Mouse (Mus musculus): ENCODE data around the gene Pgam2.

Gene Pgam2

DNA sequence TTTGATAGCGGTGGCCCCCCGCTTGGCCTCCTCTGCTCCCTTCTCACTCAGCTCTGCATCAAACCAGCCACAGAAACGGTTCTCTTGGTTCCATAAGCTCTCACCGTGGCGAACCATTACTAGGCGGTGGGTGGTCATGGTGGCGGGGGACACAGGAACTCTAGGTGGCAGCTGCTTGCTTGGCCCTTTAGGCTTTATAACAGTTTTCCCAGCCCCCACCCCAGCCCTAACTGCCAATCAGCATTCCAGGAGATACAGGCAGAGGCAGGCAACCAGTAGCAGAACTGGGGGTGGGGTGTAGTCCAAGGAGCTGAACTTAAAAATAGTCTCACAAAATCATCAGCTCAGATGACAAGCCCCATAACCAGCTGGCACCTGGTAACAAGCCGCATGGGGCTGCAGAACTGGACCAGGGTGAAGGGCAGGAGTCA lies at the start of gene Pgam2:
Gene Pgam2 (minus strand): TSS at position 183 of the 431 bp plus-strand sequence.
- peak; percentile 99 for DNase-seq

DNA sequence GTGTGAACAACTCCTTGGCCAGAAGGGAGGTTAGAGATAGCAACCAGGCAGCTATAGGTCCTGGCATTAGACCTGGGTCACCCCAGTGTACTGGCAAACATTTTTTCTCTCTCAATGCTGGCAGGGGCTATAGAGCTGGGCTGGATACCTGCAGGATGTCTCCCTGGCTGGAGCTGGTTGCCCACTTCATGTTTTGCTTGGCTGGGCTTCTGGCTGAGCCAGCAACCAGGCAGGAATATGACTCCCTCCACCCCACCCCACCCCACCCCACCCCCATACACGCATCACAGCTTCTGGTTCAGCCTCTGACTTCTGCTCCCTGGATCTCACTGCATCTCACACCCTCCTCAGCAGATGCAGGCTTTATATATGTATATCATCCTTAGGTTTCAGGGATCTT lies 48.8 kb upstream of the Pgam2 start:
- DNase-seq: peak; percentile 95

DNA sequence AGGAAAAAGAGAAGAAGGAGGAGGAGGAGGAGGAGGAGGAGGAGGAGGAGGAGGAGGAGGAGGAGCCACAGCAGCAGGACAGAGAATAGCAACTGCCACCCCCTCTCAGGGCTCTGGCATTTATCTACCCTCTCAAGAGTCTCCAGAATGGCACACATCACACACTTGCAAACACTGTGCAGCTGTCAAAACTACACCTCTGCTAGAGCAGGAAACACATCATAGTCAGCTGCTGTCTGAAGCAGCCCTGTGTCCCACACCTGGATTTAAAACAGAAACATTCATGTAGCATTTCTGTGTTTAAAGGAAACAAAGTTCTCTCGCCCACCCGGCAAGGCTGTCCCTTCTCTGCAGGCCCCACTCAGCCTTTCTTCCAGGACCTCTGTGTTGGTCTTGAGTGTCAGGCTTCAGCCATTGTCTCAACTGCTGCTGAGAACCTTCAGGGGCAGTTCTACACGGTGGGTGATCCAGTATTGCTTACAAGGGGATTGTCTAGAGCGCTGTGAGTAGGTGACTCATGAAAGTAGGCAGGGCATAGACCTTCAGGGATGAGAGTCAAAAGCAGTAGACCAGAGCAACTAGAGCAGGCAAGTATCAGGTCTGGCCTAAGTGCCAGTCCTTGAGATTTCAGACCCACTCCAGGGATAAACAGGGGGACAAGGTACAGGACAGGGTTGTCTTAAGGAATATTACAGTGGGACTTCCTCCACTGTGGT lies 47.6 kb upstream of the Pgam2 start:
- no peak for DNase-seq

DNA sequence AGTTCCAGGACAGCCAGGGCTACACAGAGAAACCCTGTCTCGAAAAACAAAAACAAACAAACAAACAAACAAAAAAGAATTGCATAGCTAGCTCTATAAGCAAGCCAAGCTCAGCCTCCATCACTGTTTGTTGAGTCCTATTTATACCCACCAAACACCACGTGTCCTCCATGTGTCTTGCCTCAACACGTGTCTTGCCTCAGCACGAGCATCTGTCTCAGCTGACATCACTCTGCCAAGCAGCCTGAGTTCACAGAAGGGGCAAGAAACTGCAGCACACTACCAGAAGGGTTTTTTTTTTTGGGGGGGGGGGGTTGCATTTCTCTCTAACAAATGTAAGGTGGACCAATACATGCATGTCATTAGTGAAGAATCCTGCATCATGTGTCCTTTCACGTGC lies 46.9 kb upstream of the Pgam2 start:
- DNase-seq: peak; percentile 92

DNA sequence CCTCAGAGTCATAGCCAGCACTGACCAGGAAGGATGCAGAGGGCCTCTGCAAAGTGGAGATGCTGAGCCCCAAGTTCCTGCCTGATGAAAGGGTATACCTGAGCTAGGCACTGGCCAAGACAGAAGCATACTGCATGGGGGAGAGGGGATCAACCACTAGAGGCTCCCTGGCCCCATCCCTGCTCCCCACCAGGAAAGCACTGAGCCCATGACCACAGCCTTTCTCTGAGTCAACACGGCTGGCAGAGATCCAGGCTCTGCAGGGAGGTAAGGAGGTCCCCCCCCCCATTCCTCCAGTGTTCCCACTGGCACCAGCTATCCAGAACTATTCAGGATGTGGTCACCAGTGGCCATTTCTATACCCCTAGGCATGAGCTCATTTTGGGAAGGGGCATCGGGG lies 45.8 kb upstream of the Pgam2 start:
- DNase-seq: peak; percentile 93

DNA sequence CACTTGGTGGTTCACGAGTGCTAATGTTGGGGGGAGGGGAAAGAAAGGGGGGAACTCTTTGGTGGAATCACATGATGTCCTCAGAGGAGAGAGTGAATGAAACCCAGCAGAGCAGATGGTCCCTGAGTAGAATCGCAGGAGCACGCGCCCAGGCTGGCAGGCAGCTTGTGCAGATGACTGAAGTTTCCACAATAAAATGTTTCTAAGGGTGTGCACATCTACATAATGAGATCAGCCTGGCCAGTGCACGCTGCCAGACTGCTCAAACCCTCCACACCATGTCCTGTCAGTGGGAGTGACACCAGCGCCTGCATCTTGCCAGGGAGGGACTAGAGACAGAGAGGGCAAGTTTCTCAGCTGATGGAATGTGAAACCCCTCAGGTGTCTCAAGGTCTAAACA lies 45.2 kb upstream of the Pgam2 start:
- peak; percentile 98 for DNase-seq

DNA sequence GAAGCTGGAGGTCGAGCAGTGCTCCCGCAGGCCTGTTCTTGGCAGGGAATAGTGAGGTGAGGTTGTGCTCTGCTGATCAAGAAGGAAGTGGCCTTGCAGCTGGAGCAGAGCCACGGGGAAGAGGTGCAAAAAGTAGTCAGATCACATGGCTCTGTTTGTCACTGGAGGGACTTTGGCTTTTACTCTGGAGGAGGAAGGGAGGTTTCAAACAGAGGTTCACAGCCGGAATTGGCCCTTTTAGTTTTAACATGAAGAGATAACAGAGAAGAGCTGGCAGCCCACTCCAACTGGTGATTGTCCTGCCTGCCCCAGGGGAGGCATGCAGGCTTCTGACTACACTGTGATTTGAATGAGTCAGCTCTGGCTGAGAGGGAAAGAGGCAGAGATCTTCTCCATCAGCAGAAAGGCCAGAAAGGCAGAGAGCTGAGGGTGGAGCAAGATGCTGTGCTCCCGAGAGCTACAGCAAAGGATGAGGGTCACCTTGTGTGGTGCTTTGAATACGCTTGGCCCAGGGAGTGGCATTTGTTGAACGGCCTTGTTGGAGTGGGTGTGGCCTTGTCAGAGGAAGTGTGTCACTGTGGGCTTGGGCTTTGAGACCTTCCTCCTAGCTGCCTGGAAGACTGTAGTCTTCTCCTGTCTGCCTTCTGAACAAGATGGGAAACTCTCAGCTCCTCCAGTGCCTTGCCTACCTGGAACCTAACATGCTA lies 43.3 kb upstream of the Pgam2 start:
- peak; percentile 98 for DNase-seq

DNA sequence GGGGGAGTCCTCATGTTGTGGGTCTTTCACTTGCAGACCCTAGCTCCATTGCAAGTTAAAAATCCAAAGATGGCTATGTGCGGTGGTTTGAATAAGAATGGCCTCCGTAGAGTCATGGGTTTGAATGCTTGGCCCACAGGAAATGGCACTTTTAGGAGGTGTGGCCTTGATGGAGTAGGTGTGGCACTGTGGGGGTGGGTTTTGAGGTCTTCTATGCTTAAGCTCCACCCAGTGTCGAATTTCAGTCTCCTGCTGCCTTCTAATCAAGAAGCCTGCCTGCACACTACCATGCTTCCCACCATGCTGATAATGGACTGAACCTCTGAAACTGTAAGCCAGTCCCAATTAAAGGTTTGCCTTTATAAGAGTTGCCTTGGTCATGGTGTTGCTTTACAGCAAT lies 39.6 kb upstream of the Pgam2 start:
- DNase-seq: peak; percentile 62

DNA sequence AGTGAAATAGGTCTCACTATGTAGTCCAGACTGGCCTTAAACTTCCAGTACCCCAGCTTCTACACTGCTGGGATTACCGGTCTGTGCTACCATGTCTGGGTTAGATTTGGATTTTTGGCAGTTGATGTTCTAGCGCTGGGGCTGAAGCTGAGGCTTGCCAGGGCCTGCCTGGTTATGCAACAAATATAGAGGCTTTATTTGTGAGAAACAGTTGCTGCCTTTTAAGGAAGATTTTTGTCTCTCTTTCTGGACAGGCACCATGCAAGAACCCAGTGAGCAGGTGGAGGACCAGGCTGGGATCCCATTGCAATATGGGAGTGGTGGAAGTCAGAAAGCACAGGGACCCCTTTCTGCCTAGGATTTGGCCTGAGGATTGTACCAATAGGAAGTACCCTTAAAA lies 38.2 kb upstream of the Pgam2 start:
- DNase-seq: peak; percentile 52

DNA sequence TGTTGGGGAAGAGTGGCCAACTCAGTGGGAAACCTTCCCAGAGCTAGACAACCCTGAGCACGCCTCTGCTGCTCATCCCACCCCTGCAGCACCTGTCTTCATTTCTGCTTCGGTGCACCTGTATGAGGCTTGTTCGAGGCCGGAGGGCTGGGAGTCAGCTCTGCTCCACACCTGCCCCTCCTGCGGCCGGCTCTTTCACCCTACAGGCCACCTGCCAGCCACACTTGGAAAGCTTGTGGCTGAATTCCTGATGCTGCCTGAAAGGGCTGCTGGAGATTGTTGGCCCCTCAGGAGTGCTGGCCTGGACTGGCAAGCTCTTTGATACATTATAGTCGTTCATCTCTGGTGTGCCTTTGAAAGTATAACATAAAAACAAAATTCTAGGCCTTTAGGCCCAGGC lies 36.8 kb upstream of the Pgam2 start:
- DNase-seq: peak; percentile 79

DNA sequence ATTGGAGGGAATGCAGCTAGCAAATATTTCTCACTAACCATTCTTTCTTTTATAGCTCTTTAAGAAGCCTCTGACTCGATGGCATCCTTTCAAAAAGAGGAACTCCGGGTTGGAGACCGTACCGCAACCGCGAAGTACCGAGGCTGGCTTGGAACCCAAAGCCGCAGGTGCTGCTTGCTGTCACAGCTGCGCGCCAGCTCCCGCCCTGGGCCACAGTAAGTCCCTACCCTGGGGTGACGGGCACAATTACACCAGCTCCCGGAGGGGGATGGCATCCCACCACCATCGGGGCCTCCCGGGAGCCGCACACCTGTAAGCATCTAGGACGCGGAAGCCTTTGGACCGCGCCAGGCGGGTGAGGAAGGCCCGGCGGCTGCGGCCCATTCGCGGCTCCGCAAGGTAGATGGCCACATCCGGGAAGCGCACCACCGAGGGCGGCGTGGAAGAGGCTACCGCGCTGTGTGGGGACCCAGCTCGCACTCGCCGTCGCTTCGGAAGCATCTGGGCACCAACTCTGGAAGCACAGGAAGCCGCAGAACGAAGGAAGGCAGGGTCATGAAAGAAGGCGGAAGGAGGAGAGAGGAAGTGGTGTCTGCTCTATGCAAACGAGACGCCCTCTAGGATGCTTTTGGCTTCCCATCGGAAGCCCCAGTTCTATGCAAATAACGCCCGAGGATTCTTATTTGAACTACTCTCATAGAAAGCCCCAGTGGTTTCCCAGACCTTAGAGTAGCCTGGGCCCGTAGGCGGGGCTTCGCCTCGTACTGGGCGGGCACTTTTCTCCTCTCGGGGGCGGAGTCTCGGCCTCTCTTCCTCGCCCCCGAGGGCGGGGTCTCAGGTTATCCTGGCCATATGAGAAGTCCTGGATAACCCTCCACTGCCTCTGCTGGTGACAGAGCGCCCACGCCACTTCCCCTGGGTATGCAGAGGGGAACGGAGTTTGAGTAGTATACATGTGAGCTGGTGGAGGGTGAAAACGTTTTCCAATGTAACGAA lies 34.0 kb upstream of the Pgam2 start, which contains the start of gene Polm:
Gene Polm (minus strand): TSS at position 766 of the 996 bp plus-strand sequence.
- DNase-seq: peak; percentile 99

DNA sequence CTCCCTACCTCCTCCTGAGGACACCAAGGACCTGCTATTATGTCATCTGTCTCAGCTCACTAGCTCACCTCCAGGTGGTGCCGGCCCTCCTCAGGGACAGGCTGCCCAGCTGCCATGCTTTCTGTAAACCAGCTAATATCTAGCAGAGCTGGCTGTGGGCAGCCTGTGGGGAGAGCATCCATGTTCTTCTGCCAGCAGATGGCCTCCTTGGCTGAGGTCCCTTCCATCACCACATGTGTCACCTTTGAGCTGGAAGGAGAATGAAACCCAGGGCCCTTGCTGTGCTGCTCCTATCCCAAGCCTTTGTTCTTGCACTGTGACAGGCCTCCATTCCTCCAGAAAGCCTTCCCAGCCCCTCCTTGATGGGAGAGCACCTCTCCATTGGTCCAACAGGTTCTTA lies 32.6 kb upstream of the Pgam2 start:
- DNase-seq: peak; percentile 93

DNA sequence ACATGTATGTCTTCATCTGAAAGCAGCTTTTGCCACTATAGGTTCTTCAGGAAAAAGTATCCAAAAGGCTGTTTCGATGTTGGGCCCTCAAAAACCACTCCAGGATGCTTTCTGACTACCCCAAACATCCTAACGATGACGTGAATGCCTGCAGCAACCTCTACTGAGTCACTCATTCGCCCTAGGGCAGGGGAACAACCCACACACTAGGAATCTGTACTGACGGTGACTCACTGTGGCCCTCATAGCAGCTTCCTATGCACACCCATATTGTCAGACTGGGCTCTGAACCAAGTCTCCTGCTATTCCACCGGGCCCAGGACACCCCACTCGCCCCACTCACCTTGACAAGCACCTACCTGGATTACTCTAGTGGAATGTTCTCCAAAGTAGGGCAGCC lies 31.5 kb upstream of the Pgam2 start:
- no peak for DNase-seq

DNA sequence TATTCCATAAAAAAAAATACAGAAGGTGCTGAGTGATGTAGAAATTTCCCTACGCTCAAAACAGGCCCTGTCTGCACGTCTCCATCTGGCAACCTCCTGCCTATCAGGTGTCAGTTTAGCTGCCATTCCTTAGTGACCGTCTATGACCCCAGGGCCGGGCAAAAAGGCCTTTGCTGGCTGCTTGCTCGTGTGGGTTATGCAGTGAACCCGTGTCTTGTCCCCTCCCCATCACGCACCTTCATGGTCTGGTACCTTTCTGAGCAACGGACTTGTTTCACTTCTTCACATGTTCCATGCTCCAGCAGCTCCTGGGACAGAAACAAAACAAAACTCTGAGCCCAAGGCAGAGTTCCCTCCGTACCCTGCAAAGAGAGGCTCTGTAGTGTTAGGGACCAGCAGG lies 31.0 kb upstream of the Pgam2 start:
- peak; percentile 74 for DNase-seq

DNA sequence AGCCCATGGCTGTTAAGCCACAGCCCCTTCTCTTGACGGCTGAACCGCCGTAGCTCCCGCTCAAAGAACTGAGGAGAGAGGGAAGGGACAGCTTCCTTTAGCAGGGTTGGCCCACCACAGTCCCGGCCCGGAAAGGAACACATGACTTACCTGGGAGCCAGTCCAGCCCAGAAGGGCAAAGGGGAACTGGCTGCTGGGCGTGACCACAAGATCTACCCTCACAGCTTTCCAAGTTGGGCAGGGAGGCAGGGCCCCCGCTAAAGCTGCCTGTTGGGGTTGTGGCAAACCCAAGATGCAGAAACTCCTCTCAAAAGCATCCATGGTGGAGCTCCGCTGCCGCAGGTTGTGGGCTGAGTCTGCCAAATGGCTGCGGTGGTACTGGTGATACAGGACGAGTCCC lies 25.8 kb upstream of the Pgam2 start:
- peak; percentile 93 for DNase-seq

DNA sequence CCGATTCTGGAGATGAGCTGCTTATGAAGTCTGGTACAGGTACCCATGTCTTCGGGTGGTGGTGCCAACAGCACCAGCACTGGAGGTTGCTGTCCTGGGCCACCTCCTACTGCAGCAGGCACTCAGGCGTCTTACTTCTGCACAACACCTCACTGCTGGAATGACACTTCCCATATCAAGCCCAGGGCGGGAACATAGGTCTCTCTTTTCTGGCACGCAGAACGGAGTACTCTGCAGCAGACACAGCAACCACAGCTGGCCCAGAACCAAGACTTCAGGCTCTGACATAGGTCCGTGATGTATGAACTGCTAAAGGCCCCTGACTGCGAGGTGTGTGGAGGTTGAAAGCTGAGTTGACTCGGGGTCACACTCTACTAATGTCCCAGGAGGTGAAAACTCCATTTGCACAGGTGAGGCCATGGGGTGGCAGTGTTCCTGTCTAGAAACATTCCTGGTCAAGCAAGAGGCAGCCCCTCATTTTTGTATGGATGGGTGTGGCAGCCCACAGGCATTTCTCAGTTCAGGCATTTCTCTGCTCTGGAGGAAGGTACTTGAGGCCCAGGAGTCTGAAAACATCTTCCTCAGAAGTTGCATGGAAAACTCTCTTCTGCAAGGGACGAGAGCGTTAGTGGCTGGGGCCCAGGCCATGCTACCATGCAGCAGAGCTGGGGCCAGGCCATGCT lies 25.1 kb upstream of the Pgam2 start:
- DNase-seq: peak; percentile 85

DNA sequence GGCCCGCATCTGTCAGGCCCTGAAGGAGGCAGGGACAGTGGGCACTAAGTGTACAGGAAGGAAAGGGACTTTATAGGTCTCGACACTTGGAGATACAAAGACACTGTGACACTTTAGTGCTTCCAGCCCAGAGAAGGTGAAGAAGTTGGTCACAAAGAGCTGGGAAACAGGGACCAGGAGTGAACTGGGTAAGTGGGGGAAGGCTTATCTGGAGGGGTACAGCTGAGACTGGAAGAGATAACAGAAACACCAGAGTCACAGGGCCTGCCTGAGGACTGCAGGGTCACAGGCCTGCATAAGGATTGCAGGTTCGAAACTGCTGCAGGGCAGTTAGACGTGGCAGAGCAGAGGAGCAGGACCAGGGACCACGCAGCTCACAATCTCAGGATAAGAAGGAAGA lies 24.4 kb upstream of the Pgam2 start:
- DNase-seq: peak; percentile 50

DNA sequence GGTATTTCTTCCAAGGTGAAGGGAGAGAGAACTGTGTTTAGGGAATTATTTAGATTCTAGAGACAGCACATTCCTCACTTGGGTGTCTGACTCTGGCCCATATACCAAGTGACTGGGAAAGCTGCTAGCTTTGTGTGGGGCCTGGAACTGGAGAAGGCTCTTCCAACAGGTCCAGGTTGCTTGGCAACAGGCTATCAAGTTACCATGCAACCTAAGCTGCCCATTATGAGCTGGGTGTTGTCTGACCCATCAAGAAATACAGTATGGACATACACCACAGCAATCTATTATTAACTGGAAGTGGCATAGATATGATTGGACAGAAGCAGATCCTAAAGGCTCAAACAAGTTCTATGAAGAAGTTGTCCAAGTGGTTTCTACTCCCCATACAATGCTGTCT lies 21.9 kb upstream of the Pgam2 start:
- peak; percentile 56 for DNase-seq

DNA sequence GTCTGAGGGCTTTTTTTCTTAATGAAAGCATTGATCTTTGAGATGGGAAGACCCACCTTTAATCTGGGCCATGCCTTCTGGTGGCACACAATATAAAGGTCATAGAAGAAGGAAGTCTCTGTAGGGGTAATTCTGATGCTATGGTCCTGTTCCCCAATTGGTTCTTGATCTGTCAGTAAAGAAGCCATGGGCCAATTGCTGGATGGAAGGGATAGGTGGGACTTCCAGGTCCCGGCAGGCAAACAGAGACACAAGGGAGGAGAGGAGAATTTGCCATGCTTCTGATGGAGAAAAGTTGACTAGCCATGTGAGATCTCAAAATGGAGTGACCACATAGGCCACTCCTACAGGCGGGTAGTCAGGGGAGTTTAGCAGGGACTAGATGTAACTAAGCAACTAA lies 15.7 kb upstream of the Pgam2 start:
- DNase-seq: peak; percentile 21

DNA sequence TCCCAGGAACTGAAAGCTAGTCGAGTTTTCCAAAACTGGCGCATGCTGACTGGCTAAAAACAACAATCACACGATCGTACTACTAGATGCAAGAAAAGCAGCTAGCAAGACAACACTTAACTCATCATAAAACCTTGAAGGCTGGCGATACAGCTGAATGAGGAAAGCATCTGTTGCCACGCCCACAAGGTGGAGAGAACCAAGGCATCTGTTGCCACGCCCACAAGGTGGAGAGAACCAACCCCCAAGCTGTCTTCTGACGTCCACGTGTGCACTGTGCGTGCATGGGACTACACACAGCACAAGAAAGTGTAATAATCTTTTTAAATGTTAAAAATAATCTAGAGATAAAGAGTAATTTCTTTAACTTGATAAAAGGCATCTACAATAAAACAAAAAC lies 9.8 kb upstream of the Pgam2 start:
- peak; percentile 48 for DNase-seq

DNA sequence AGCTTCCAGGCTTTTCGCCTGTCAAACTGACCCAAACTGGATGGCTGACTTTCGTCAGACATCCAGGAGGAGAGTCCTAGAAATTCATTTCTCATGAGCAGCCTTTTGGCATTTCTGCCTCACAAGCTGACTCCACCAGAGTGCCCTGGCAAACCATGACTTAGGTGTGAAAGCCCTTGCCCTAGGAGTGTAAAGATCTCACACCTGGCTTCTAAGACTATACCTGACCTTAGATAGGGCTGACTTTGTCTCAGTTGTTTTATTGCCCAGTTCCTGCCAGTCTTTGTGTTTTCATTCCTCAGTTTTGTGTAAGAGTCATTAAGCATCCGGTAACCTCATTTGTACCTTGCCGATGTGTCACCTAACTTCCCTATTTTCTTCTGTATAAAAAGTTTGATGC lies 6.0 kb upstream of the Pgam2 start:
- peak; percentile 49 for DNase-seq

DNA sequence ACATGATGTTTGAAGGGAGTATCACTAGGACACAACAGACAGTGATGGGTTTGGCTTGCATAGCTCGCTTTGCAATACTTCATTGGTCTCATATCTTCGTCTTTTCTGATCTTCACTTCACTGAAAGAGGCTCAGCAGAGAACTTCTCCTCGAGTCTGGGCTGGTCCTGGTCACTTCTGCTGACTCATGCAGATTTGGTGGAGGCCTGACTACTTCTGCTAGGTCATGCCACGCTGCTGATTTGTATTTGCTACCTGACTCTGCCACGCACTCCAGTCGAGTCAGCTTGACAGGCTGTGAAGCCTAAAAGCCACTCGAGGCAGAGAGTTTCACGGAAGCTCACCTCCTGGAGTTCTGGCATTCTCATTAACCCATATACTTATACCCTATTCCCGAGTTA lies 4.4 kb upstream of the Pgam2 start:
- DNase-seq: peak; percentile 78

DNA sequence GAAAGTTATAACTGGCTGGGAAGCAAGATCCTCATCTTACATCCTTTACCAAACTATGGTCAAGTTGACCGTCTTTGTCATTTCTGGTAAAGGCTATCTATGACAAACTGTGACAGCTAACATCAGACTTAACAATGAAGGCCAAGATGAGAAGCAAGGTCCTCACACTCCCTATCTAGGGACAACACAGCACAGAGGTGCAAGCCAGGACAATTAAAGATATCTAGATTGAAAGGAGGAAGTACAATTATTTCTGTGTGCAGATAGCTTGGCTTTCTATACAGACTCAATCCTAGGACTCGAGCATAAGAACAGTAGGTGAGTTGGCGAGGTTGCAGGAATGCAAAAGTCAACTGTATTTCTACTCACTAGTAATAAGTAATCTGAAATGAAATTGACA lies 2.2 kb upstream of the Pgam2 start:
- DNase-seq: no peak
